Mouse (Mus musculus) mature B cell (primary cell): ENCODE results near the gene 4921530L21Rik.

Experiments
- in situ Hi-C: fragments of 300-500 bp; cut with MboI; formaldehyde crosslinking; loops from 2 replicates; pipeline ENCODE4 v1.14.3; 2019

Gene 4921530L21Rik

GRCm38 (mm10) chr14:95880954-95881353 is at the start of gene 4921530L21Rik:
Gene 4921530L21Rik, plus strand, starts transcription at chr14:95881254.
- in situ Hi-C loops, result no loop called here

GRCm38 (mm10) chr14:95833866-95834265 is 47.2 kb upstream of the 4921530L21Rik start:
- in situ Hi-C loops, result no loop called here

GRCm38 (mm10) chr14:95862981-95863380 is 18.1 kb upstream of the 4921530L21Rik start:
- in situ Hi-C loops, result no loop called here

DNA sequence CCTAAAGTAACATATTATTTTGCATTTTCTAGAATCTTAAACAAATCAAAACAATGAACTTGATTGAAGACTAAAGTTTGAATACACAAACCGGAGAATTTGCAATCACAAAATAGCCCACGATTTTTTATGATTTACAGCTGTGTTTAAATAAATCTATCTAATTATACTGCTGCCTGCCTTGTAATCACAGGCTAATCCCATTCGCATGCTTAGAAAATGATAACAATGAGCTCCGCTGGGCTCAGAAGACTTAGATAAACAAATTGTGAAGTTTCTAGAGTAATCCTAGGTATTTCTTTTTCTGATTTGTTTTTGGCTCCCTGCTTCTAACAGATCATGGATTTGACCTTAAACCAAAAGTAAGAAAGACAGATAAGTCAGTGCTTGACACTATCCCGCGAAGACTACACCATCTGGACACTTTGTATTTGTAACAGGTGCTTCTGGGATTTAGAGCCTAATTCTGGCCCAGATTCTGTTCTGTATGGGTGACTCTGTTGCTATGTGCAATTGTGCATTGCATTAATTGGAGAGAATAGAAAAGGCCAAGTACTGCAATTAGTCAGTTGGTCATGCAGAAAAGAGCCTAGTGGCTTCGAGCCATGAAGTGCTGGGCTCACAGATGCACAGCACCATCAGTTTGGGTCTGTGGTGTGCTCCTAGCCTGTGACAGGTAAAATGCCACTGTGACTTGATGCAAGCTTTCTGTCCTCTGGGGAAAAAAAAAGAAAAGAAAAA is 15.2 kb upstream of the 4921530L21Rik start:
- in situ Hi-C loops, result no loop called here

DNA sequence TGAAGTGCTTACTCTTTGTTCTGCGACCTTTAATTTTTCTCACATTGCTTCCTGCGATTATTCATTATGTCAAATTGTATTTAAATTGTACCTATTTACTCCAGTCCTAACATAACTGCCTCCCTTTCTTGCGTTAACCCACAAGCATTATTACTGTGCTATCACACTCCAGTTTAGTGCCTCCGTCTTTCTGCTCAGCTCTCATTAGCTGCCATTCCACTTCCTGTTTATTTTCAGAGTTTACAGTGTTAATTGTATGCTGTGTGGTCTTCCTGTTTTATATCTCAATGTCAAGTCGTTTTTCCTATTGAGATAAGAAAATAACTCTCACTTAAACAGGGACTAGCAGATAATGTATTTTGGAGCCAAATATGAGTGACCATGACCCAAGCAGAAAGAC is 9.0 kb upstream of the 4921530L21Rik start:
- in situ Hi-C loops, result no loop called here

DNA sequence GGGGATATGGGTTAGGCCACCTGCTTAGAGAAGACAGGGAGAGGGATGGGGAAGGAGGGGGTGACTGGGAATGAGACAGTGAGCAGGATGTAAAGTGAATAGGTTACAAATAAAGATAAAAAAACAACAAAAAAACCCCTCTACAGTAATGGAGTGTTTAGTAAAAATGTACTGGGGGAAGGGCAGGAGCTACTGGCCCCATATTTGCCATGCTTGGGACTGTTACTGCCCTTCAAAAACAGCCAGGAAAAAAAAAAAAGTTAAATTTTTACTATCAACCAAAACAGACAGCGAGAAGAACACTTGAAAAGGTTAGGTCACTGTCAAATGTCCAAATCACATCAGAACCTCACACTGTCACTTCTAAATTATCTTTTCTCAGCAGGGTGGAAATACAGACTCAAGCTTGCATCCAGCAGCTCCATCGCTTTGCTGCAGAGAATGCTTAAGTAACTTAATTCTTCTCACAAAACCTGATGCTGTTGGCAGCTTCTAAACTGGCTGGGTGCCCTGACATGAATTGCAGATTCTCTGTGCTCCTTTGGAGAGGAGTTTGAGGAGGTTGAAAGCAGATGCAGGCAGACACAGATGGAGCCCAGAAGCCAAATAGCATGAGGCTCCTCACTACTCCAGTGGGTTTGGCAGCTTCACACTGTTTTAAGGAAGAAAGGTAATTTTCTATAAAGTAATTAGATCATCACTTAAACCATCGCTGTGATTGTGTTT is 4.1 kb upstream of the 4921530L21Rik start:
- in situ Hi-C loops, result no loop called here

- in situ Hi-C loops, result no loop called here
These were observed 3.5 kb upstream of the 4921530L21Rik start for GRCm38 (mm10) chr14:95877548-95877947.

DNA sequence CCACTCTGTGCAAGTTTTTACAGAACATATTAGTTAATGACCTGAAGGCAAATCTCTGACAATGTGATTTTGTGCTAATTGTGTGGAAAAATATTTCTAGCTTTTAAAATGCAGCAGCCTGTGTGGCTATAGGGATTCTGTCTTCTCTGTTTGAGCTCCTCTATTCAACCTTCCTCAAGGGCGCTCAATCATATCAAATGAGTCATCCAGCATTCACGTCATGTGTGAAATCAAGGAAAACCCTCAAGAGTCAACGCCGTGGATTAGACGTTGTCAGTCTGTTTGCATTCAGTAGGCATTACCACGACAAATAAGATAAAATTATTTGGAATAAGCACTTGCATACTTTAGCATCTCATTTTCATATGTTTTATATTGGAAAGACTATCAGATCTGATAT is 18.4 kb downstream of the 4921530L21Rik start:
- in situ Hi-C loops, result no loop called here

DNA sequence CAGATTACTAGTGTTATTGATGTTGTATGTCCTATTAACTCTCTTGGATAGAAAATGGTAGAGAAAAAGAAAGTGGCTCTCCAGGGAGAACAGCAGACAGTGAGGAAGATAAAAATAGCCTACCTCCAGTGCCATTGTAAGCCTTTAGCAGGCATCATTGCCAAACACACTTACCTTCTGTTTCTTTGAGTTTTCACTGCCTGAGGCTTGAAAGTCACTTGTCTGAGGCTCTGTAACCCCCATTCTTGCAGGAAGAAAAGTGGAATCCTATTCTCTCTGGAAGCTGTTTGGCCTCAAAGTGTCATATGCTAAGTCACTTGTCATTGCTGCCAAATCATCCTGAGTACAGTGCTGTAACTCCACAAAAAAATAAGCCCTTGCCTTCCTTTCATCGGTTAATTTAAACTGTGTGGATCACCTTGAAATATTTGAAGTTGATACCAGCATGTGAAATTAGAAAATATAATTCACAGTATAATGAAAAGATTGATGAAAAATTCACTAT is 23.6 kb downstream of the 4921530L21Rik start:
- in situ Hi-C loops, result no loop called here

DNA sequence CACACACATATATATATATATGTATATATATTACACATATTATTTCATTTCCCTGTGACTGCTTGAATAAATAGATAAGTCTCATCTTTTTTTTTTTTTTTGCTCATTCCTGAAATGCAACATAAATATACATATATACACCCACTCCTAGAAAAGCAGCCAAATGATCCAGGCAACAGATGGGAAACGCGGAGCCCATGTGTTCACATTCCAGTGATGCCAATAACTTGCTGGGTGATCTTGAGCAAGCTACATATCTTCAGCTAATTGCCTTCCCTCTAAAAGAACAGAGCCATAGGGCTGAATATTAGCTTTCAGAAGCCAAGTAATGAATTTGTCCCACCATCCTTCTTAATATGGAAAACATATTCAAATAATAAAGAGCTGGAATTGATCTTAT is 32.2 kb downstream of the 4921530L21Rik start:
- in situ Hi-C loops, result no loop called here

GRCm38 (mm10) chr14:95926742-95927141 is 45.7 kb downstream of the 4921530L21Rik start:
- in situ Hi-C loops, result no loop called here

- in situ Hi-C loops, result no loop called here
These were observed 47.0 kb downstream of the 4921530L21Rik start for GRCm38 (mm10) chr14:95927810-95928785.
